Mouse (Mus musculus) forebrain, embryonic 12.5 days (tissue): ENCODE data around the gene Agbl1. TPM values are rescaled to one million over a fixed set of nuclear protein-coding genes. Genes with fewer than 3 reads are reported as not detected.
"Not testable (repeated sequence)": the region's sequence is repeated elsewhere in the genome, so short reads cannot be mapped to it uniquely, and the experiment has no call there.

Experiments
- ATAC-seq: fragments of 200-750 bp; cut with Nextera tagmentation; 2 replicates; pipeline ENCODE4 v1.8.0; 2017; ENCODE audit warnings: moderate TSS enrichment; ENCODE audit not compliant: low FRiP score
- H3K27ac ChIP-seq: fragments of 300-500 bp; sonication (generic); 2 replicates; pipeline ENCODE4 v1.5.1; 2016; ENCODE audit warnings: mild to moderate bottlenecking
- H3K27me3 ChIP-seq: fragments of 300-500 bp; sonication (generic); 2 replicates; pipeline ENCODE4 v1.6.1; 2016; ENCODE audit warnings: mild to moderate bottlenecking
- H3K36me3 ChIP-seq: fragments of 300-500 bp; sonication (generic); replicated peaks from 2 replicates; pipeline ENCODE4 v1.6.1; 2016; ENCODE audit warnings: mild to moderate bottlenecking
- H3K4me1 ChIP-seq: fragments of 300-500 bp; sonication (generic); 2 replicates; pipeline ENCODE4 v1.6.1; 2016
- H3K4me2 ChIP-seq: fragments of 300-500 bp; sonication (generic); 2 replicates; pipeline ENCODE4 v1.6.1; 2016; ENCODE audit warnings: mild to moderate bottlenecking, moderate library complexity
- H3K4me3 ChIP-seq: fragments of 300-500 bp; sonication (generic); replicated peaks from 2 replicates; pipeline ENCODE4 v1.5.1; 2016; ENCODE audit warnings: mild to moderate bottlenecking
- H3K9ac ChIP-seq: fragments of 300-500 bp; sonication (generic); 2 replicates; pipeline ENCODE4 v1.6.1; 2016; ENCODE audit warnings: mild to moderate bottlenecking
- H3K9me3 ChIP-seq: fragments of 300-500 bp; sonication (generic); 2 replicates; pipeline ENCODE4 v1.6.1; 2016
- WGBS: fragments of 180-500 bp; shearing (Covaris S2); methylation state at CpG from one replicate; pipeline ENCODE4 v1.1.7; 2016; 5-methylcytosine and 5-hydroxymethylcytosine counted together
- polyA plus RNA-seq: library from polyadenylated mRNA; unstranded; fragments of >200 nt; fragmentation: Nextera tagmentation; extraction: Ambion mirVana; gene quantifications from 2 replicates; pipeline ENCODE4 v1.2.1, GENCODE M21; 2016

Agbl1 gene
- polyA plus RNA-seq: 0.11 and 0.17 TPM in 2 replicates

GRCm38 (mm10) chr7:76229311-76229937 is at the start of gene Agbl1:
Agbl1 (plus strand) TSS chr7:76229887.
- H3K27me3 ChIP-seq: no peaks in the 10 kb centered on the region
- H3K9me3 ChIP-seq: no peaks in the 10 kb centered on the region
- H3K4me1 ChIP-seq: no peaks in the 10 kb centered on the region
- no peak within 1 kb of the TSS for H3K9ac ChIP-seq
- no peaks in the 10 kb centered on the region for H3K36me3 ChIP-seq
- 61% methylated on average over 7 of the region's 7 CpGs for WGBS
- no peak for ATAC-seq
- H3K27ac ChIP-seq: no peak within 1 kb of the TSS
- no peak within 1 kb of the TSS for H3K4me2 ChIP-seq
- H3K4me3 ChIP-seq: no peak within 1 kb of the TSS

DNA sequence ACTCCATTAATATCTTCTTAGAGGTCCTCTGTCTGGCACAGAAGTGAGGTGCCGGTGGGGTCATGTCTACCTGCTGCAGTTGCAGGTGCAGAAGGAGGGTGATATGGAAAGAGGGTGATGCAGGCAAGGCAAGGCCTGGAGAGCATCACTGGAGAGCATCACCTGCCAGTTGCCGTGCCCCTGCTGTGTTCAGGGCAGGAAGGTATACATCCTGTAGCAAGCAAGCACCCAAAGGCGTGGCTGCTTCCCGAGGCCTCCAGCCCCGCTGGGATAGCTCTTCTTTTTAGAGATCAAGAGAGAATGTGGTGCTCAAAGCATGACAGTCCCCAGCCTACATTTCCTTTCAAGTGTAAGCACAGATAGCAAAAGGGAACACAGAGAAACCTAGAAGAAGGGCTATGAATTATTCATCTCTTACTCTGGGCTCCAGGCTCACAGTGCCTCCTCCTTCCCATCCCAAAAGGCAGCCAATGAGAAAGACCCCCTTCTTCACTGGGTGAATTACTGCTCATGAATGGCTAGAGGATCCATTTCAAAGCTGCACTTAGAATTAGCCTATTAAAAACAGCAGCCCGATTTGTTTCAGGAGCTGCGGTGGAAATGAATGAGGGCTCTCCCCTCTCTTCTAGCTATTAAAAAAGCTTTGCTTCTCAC is 44.6 kb upstream of the Agbl1 start:
- Histone ChIP-seq H3K9ac (no peak overlapping the region), H3K4me2 (peak overlapping the region; percentile 40), H3K36me3 (no peaks in the 10 kb centered on the region), H3K27me3 (peaks cover 9% of the 10 kb centered on the region; the same call in 1 of the 2 replicates), H3K9me3 (no peaks in the 10 kb centered on the region), H3K4me1 (peaks cover 23% of the 10 kb centered on the region), H3K4me3 (no peak overlapping the region), H3K27ac (peak overlapping the region; percentile 81)
- peak; percentile 94 for ATAC-seq
- 22% methylated on average over 7 of the region's 7 CpGs for WGBS

DNA sequence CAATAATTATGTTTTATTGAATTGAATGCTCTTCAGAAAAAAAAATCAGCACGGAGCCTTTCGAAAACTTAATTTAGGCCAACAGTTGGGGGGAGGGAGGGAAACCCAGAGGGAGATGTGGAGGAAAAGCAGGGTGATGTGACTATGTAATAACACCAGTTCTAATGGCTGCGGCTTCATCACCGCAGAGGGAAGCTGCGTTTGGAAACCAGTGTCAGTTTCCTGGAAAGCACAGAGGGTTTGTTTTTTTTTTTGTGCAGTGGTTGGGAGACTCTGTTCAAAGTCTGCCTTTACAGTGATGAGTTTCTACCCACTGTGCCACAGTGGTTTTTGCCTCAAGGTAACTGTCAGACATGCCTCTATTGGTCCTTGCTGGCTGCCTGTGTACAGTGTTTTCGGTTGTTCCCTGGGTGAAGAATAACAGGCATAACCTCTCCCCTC is 44.0 kb upstream of the Agbl1 start:
- peak overlapping the region; percentile 81 for H3K27ac ChIP-seq
- 9% methylated on average over 6 of the region's 6 CpGs for WGBS
- peaks cover 23% of the 10 kb centered on the region for H3K4me1 ChIP-seq
- no peak overlapping the region for H3K4me3 ChIP-seq
- H3K36me3 ChIP-seq: no peaks in the 10 kb centered on the region
- ATAC-seq: peak; percentile 71
- H3K9me3 ChIP-seq: no peaks in the 10 kb centered on the region
- H3K27me3 ChIP-seq: peaks cover 9% of the 10 kb centered on the region; the same call in 1 of the 2 replicates
- peak overlapping the region; percentile 40 for H3K4me2 ChIP-seq
- no peak overlapping the region for H3K9ac ChIP-seq

DNA sequence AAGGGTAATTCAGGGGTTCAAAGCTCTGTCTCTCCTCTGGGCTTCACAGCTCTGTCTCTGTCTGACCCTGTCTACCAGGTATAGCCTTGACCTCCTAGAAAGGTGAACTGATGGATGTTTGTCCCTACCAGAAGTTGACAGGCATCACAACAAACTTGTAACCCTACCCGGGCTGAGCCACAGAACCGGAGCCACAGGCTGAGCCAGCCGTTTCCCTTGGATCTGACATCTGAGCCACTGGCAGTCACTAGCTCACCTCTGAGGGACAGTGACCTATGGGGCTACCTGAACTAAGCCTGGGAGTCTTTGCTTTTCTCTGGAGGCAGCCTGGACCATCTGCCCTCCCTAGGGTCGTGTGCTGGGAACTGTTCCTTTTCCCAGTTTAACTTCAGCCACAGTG is 11.1 kb upstream of the Agbl1 start:
- H3K9me3 ChIP-seq: no peaks in the 10 kb centered on the region
- ATAC-seq: no peak
- no peak overlapping the region for H3K4me2 ChIP-seq
- no peaks in the 10 kb centered on the region for H3K27me3 ChIP-seq
- H3K36me3 ChIP-seq: no peaks in the 10 kb centered on the region
- WGBS: 76% methylated on average over 4 of the region's 4 CpGs
- no peak overlapping the region for H3K27ac ChIP-seq
- H3K9ac ChIP-seq: no peak overlapping the region
- H3K4me1 ChIP-seq: peaks cover 3% of the 10 kb centered on the region; the same call in 1 of the 2 replicates
- no peak overlapping the region for H3K4me3 ChIP-seq

DNA sequence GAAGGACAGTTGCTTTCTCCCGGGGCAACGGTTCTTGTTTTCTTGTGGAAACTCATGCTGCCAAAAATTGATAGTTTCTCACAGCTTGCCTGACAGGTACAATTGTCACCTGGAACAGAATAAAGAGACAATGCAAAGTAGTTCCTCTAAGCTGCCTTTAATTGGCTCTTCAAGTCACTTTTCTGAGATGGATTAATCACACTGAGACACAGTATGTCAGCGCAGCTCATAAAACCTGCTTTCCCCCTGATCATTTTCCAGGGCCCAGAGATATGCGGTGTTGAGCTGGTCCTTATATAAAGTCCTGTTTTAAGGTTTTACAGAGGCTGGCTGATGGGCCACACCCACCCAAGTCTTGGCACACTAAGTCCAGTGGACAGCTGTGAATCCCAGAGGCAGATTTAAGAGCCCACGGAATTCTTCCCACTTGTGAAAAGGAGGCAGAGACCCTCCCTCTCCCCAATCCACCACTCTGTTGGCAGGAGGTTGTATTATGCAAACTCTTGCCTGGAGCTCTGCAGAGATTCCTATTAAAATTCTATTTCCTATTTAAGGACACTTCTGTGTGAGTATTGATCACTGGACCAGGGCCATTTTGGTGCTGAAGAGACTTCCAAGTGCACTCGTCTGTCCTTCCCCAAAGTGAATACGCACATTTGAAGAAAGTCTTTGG is 9.8 kb upstream of the Agbl1 start:
- Histone ChIP-seq H3K9me3 (no peaks in the 10 kb centered on the region), H3K27me3 (no peaks in the 10 kb centered on the region), H3K4me3 (no peak overlapping the region), H3K4me2 (no peak overlapping the region), H3K4me1 (peaks cover 3% of the 10 kb centered on the region; the same call in 1 of the 2 replicates), H3K27ac (no peak overlapping the region), H3K36me3 (no peaks in the 10 kb centered on the region), H3K9ac (no peak overlapping the region)
- no peak for ATAC-seq
- 75% methylated on average over 7 of the region's 7 CpGs for WGBS

DNA sequence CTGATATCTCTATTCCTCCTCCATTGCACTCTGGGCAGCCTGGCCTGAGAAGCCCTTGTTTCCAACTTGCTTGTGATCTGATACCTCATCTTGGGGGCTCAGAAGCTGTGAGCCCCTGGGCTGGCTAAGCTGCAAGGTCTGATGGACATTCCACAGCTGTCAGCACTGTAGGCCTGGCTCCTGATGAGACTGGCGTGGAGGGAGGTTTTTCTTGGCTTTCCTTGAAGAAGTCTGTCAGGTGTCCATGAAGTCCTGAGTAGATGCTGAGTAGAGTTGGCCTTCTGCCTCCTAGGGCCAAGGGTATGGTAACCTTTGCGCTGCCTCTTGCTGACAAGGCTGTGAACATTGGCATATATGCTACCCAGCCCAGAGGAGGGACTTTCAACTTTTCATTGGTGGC is 7.0 kb upstream of the Agbl1 start:
- ATAC-seq: no peak
- no peak overlapping the region for H3K27ac ChIP-seq
- 90% methylated on average over 2 of the region's 2 CpGs for WGBS
- no peaks in the 10 kb centered on the region for H3K27me3 ChIP-seq
- no peak overlapping the region for H3K9ac ChIP-seq
- no peaks in the 10 kb centered on the region for H3K36me3 ChIP-seq
- H3K4me2 ChIP-seq: no peak overlapping the region
- peaks cover 3% of the 10 kb centered on the region; the same call in 1 of the 2 replicates for H3K4me1 ChIP-seq
- no peaks in the 10 kb centered on the region for H3K9me3 ChIP-seq
- no peak overlapping the region for H3K4me3 ChIP-seq

- Histone ChIP-seq H3K4me1 (no peaks in the 10 kb centered on the region), H3K4me3 (no peak overlapping the region), H3K4me2 (no peak overlapping the region), H3K27me3 (no peaks in the 10 kb centered on the region), H3K27ac (no peak overlapping the region), H3K9me3 (no peaks in the 10 kb centered on the region), H3K36me3 (no peaks in the 10 kb centered on the region), H3K9ac (no peak overlapping the region)
- no peak for ATAC-seq
- 66% methylated on average over 2 of the region's 2 CpGs for WGBS
Observed at GRCm38 (mm10) chr7:76228881-76229280, 806 bp upstream of the Agbl1 start.

DNA sequence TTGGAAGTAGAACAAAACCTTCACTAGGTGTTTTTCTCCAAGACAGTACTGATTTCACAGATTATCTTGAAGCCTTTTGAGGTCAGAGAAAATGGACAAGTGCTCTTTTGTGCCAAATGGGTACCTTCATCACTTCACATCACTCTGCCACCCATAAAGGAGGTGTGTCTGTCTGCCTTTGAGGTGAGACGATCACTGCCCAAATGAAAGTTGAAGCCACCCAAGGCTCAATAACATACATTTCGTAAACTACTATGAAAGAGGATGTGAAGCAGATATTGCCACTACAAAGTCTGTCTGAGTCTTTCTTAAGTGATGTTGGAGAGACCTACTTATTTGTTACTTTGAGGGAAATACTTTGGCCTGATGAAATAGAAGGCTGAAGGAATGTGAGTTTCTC is 4.6 kb downstream of the Agbl1 start:
- Histone ChIP-seq H3K27ac (no peak overlapping the region), H3K36me3 (no peaks in the 10 kb centered on the region), H3K9ac (no peak overlapping the region), H3K4me3 (no peak overlapping the region), H3K4me1 (no peaks in the 10 kb centered on the region), H3K27me3 (no peaks in the 10 kb centered on the region), H3K9me3 (no peaks in the 10 kb centered on the region), H3K4me2 (no peak overlapping the region)
- ATAC-seq: no peak
- WGBS: 84% methylated on average over 2 of the region's 2 CpGs

GRCm38 (mm10) chr7:76237497-76237896 is 7.8 kb downstream of the Agbl1 start:
- H3K27ac ChIP-seq: no peak overlapping the region
- no peak for ATAC-seq
- WGBS: 88% methylated on average over 4 of the region's 4 CpGs
- no peak overlapping the region for H3K9ac ChIP-seq
- H3K36me3 ChIP-seq: no peaks in the 10 kb centered on the region
- no peaks in the 10 kb centered on the region for H3K9me3 ChIP-seq
- no peaks in the 10 kb centered on the region for H3K27me3 ChIP-seq
- H3K4me1 ChIP-seq: no peaks in the 10 kb centered on the region
- H3K4me3 ChIP-seq: no peak overlapping the region
- H3K4me2 ChIP-seq: no peak overlapping the region

- H3K4me2 ChIP-seq, H3K4me1 ChIP-seq, H3K4me3 ChIP-seq, H3K36me3 ChIP-seq, ATAC-seq, H3K9ac ChIP-seq, H3K27ac ChIP-seq, H3K9me3 ChIP-seq, H3K27me3 ChIP-seq: not testable (repeated sequence)
- WGBS: 97% methylated on average over 18 of the region's 18 CpGs
Observed at GRCm38 (mm10) chr7:76244839-76245238, 15.2 kb downstream of the Agbl1 start.

- Histone ChIP-seq H3K4me2 (no peak overlapping the region), H3K4me1 (no peaks in the 10 kb centered on the region), H3K36me3 (no peaks in the 10 kb centered on the region), H3K4me3 (no peak overlapping the region), H3K27me3 (no peaks in the 10 kb centered on the region), H3K9ac (no peak overlapping the region), H3K27ac (no peak overlapping the region), H3K9me3 (no peaks in the 10 kb centered on the region)
- no peak for ATAC-seq
Observed at GRCm38 (mm10) chr7:76275061-76275460, 45.4 kb downstream of the Agbl1 start.

- 59% methylated on average over 2 of the region's 2 CpGs for WGBS
- Histone ChIP-seq H3K4me2 (no peak overlapping the region), H3K36me3 (no peaks in the 10 kb centered on the region), H3K9ac (no peak overlapping the region), H3K9me3 (no peaks in the 10 kb centered on the region), H3K27me3 (no peaks in the 10 kb centered on the region), H3K27ac (no peak overlapping the region), H3K4me1 (no peaks in the 10 kb centered on the region), H3K4me3 (no peak overlapping the region)
- no peak for ATAC-seq
Observed at GRCm38 (mm10) chr7:76282831-76283230, 53.1 kb downstream of the Agbl1 start.
